Mouse (Mus musculus): ENCODE results near the gene Klf14. TPM values are rescaled to one million over a fixed set of nuclear protein-coding genes. Genes with fewer than 3 reads are reported as not detected.

The Klf14 gene
- polyA plus RNA-seq, 1 experiment from 2014 or later, result 0.07 TPM

Other genes with a start within 250 kb of the Klf14 start
- gene Mest, start 235.5 kb downstream of the Klf14 start, polyA plus RNA-seq (2014; fragmentation: Nextera tagmentation; extraction: Ambion mirVana), result 297 and 402 TPM in 2 replicates
- gene Copg2, start 62.3 kb downstream of the Klf14 start, polyA plus RNA-seq (2014; fragmentation: Nextera tagmentation; extraction: Ambion mirVana), result 47.4 and 53.1 TPM in 2 replicates
- gene Tsga13, start 43.5 kb downstream of the Klf14 start, polyA plus RNA-seq (2014; fragmentation: Nextera tagmentation; extraction: Ambion mirVana), result 0.39 TPM in 1 of 2 replicates, not detected in the other

Measured in midbrain, embryonic 14.5 days (tissue).